ENCODE assay signal across 12 mouse cellular contexts in the genomic region with DNA sequence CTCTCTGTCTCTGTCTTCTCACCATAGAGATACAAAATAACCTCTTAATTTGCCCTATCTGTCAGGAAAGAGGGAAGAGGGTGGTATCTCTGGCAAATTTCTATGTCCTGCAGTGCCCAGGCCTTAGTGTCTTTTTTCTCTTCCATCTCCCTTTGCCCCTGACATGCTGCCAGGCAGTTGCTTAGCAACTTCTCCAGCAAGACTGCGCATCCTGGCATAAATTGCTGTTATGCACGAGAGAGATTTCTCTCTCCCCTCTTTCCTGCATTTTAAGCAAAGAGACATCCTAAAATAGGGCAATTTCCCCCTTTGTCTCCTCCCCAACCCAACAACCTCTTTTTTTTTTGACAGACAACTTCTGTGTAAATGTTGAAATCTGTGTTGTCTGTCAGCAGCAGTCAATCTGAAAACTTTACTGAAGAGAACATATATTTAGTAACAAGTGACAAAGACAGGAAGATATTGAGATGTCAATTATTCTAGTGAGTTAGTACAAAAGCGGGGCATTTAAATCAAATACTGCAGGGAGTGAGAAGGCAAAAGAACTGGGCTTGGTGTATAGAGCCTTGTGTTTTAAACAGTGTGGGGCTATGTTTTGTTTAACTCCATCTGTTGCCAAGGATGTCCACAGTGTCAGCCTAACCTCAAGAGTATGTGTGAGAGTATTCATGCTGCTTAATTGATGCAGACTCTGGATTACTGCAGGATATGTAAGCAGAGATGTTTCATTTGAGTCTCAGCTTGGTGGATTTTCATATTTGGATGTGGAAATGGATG.
DNase-seq lines count a peak whose midpoint lies in the region; ATAC-seq and TF ChIP-seq lines count a peak whose summit lies in the region.
"Had no signal": no experiment of that assay in that cellular context is flagged by ENCODE, and none has a peak within 500 bp of the region (broad histone marks: within the 10 kb centered on the region; RNA-seq: fewer than 3 reads in every experiment).

No protein-coding gene starts in this region.

- TF ChIP-seq CTCF in midbrain, postnatal 0 days (IDR thresholded peaks at IDR 0.05), result no peak

- peak; percentile 88 for ATAC-seq in forebrain, embryonic 15.5 days (replicated peaks)
- peak; percentile 87; the same call in 1 of the 2 replicates for ATAC-seq in hindbrain, embryonic 15.5 days (ENCODE audit: low FRiP score, low read depth)
- peak; percentile 84 for ATAC-seq in midbrain, postnatal 0 days (ENCODE audit: low FRiP score)

- H3K9me3 ChIP-seq in forebrain, embryonic 15.5 days, result no peaks in the 10 kb centered on the region
- H3K9me3 ChIP-seq in forebrain, embryonic 10.5 days, result no peaks in the 10 kb centered on the region
- no peaks in the 10 kb centered on the region for H3K9me3 ChIP-seq in hindbrain, embryonic 15.5 days
- no peaks in the 10 kb centered on the region for H3K9me3 ChIP-seq in midbrain, postnatal 0 days (ENCODE audit: low read length)
- H3K9me3 ChIP-seq: limb, embryonic 12.5 days had no signal

- peak overlapping the region; percentile 70 for H3K27ac ChIP-seq in forebrain, embryonic 15.5 days (replicated peaks)
- H3K27ac ChIP-seq in forebrain, embryonic 10.5 days, result no peak overlapping the region
- peak overlapping the region; percentile 55 for H3K27ac ChIP-seq in hindbrain, embryonic 15.5 days (replicated peaks)
- peak overlapping the region; percentile 70; the same call in 1 of the 2 replicates for H3K27ac ChIP-seq in midbrain, postnatal 0 days (ENCODE audit: low read depth, low read length)
- H3K27ac ChIP-seq: limb, embryonic 12.5 days had no signal

- H3K4me1 ChIP-seq in forebrain, embryonic 15.5 days, result peaks cover 15% of the 10 kb centered on the region
- no peaks in the 10 kb centered on the region for H3K4me1 ChIP-seq in forebrain, embryonic 10.5 days
- H3K4me1 ChIP-seq in hindbrain, embryonic 15.5 days (replicated peaks), result peaks cover 15% of the 10 kb centered on the region; the same call in 1 of the 2 replicates
- peaks cover 2% of the 10 kb centered on the region; the same call in 1 of the 2 replicates for H3K4me1 ChIP-seq in midbrain, postnatal 0 days (ENCODE audit: insufficient read depth, low read length)
- H3K4me1 ChIP-seq: limb, embryonic 12.5 days had no signal

- H3K9ac ChIP-seq in forebrain, embryonic 15.5 days (replicated peaks), result no peak overlapping the region
- H3K9ac ChIP-seq in hindbrain, embryonic 15.5 days, result no peak overlapping the region
- no peak overlapping the region for H3K9ac ChIP-seq in midbrain, postnatal 0 days (replicated peaks; ENCODE audit: low read length, poor library complexity, severe bottlenecking)
- H3K9ac ChIP-seq: limb, embryonic 12.5 days had no signal

- H3K27me3 ChIP-seq in forebrain, embryonic 15.5 days, result no peaks in the 10 kb centered on the region
- H3K27me3 ChIP-seq in forebrain, embryonic 10.5 days (ENCODE audit: poor library complexity, severe bottlenecking), result no peaks in the 10 kb centered on the region
- H3K27me3 ChIP-seq in hindbrain, embryonic 15.5 days, result no peaks in the 10 kb centered on the region
- H3K27me3 ChIP-seq in midbrain, postnatal 0 days (ENCODE audit: insufficient read depth, low read length), result no peaks in the 10 kb centered on the region
- H3K27me3 ChIP-seq: limb, embryonic 12.5 days had no signal

- no peaks in the 10 kb centered on the region for H3K36me3 ChIP-seq in forebrain, embryonic 15.5 days
- H3K36me3 ChIP-seq in forebrain, embryonic 10.5 days (replicated peaks), result no peaks in the 10 kb centered on the region
- H3K36me3 ChIP-seq in hindbrain, embryonic 15.5 days, result no peaks in the 10 kb centered on the region
- no peaks in the 10 kb centered on the region for H3K36me3 ChIP-seq in midbrain, postnatal 0 days (ENCODE audit: insufficient read depth, low read length)
- H3K36me3 ChIP-seq: limb, embryonic 12.5 days had no signal

- 15% methylated on average over 3 of the region's 3 CpGs for WGBS in forebrain, embryonic 15.5 days
- 77% methylated on average over 3 of the region's 3 CpGs for WGBS in forebrain, embryonic 10.5 days
- 24% methylated on average over 3 of the region's 3 CpGs for WGBS in hindbrain, embryonic 15.5 days
- WGBS in midbrain, postnatal 0 days, result 24% methylated on average over 3 of the region's 3 CpGs

- 0 out of 2 replicates have a peak overlapping the region, but pooled peaks have one; percentile 6 for H3K4me2 ChIP-seq in forebrain, embryonic 15.5 days (replicated peaks)
- no peak overlapping the region for H3K4me2 ChIP-seq in hindbrain, embryonic 15.5 days
- H3K4me2 ChIP-seq in midbrain, postnatal 0 days (ENCODE audit: low read depth, low read length, poor library complexity, severe bottlenecking), result no peak overlapping the region
- H3K4me2 ChIP-seq: limb, embryonic 12.5 days had no signal

- H3K4me3 ChIP-seq in forebrain, embryonic 15.5 days, result no peak overlapping the region
- H3K4me3 ChIP-seq in forebrain, embryonic 10.5 days, result no peak overlapping the region
- H3K4me3 ChIP-seq in hindbrain, embryonic 15.5 days, result no peak overlapping the region
- H3K4me3 ChIP-seq in midbrain, postnatal 0 days (ENCODE audit: low read depth, low read length), result no peak overlapping the region
- H3K4me3 ChIP-seq: limb, embryonic 12.5 days had no signal

- DNase-seq in forebrain, embryonic 10.5 days (ENCODE audit: extremely low spot score, low spot score), result no peak
- DNase-seq in brain, embryonic 18.5 days (ENCODE audit: low read depth, low spot score), result peak; percentile 80
- DNase-seq in midbrain, postnatal 0 days (ENCODE audit: low spot score), result peak; percentile 89
- DNase-seq in embryo, embryonic 10.5 days (ENCODE audit: low spot score), result no peak
- no peak for DNase-seq in gastrocnemius, adult 8-10 months (ENCODE audit: low spot score in 2 of 2)
- DNase-seq in thymus, postnatal 14 days, result no peak
- DNase-seq: heart, postnatal 10 days; kidney, adult 8-10 months; lung, postnatal 10 days had no signal

Comparison
In these comparisons a context has a peak if more than half of its experiments do, and no peak if none do; other contexts are left out.
1. DNase-seq: peak in brain, embryonic 18.5 days (single experiment) and midbrain, postnatal 0 days (single experiment); none in forebrain, embryonic 10.5 days (single experiment), embryo, embryonic 10.5 days (single experiment), gastrocnemius, adult 8-10 months (0 of 2) and thymus, postnatal 14 days (single experiment).
2. Peak in every context shown above with its lines, with median percentiles within 50 percentile points of each other: ATAC-seq.